Mouse (Mus musculus): ENCODE measurements around the gene Edn1. TPM values are rescaled to one million over a fixed set of nuclear protein-coding genes. Genes with fewer than 3 reads are reported as not detected.

Gene Edn1
- polyA plus RNA-seq, 2 experiments = 2.4 to 4.0 TPM

DNA sequence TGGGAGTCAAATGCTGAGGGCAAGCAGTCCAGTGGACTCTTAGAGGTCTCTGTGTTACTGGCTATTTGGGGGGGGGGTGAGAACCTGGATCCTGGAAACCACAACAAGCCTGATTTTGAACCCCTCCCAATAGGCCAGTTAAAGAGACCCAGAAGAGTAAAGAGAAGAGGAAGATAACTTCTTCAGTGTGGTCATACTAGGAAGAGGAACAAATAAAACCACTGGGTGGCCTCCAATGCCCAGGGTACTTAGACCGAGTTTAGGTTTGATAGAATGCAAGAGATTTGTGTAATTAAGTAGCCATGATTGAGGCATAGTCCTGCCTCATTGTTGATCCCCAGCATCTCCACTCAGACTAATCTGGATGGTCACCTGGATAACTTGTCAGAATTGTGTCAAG lies 14.4 kb downstream of the Edn1 start:
- Histone ChIP-seq H3K9ac (ENCODE audit: low read depth, low read length, severe bottlenecking) (no peak overlapping the region), H3K4me3 (replicated peaks; ENCODE audit: low read length) (no peak overlapping the region), H3K36me3 (ENCODE audit: control insufficient read depth, insufficient read depth, low read length) (no peaks in the 10 kb centered on the region), H3K4me1 (ENCODE audit: control insufficient read depth, insufficient read depth, low read length) (no peaks in the 10 kb centered on the region), H3K9me3 (ENCODE audit: control insufficient read depth, low read length) (no peaks in the 10 kb centered on the region), H3K4me2 (replicated peaks; ENCODE audit: low read depth, low read length, severe bottlenecking) (no peak overlapping the region), H3K27me3 (ENCODE audit: control insufficient read depth, insufficient read depth, low read length) (no peaks in the 10 kb centered on the region), H3K27ac (replicated peaks; ENCODE audit: low read depth, low read length) (no peak overlapping the region)
- WGBS = 79% methylated on average over 1 of the region's 1 CpGs
- no peak for DNase-seq (ENCODE audit: low spot score)
- TF ChIP-seq POLR2A (IDR thresholded peaks at IDR 0.05; ENCODE audit: borderline replicate concordance, extremely low read depth, insufficient read depth, insufficient read length) = no peak
- no peak for ATAC-seq (ENCODE audit: low FRiP score, low read depth)

DNA sequence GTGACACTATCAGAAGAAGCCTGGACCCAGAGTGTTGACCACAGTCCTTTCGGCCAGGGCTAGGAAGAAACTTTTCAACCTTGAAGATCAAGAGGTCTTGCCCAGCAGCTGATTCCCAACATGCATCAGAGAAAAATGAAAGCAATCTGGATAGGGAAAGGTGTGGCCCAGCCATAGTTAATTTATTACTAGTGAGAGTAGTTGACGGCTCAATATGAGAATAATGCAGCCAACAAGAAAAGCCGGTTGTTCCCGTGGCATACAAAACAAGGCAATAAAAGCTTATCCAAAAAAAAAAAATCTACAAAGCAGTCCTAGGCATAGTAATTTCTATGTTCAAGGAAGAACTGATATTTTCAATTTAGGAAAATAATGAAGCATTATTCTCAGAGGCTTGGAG lies 16.5 kb downstream of the Edn1 start:
- H3K4me2 ChIP-seq (replicated peaks; ENCODE audit: low read depth, low read length, severe bottlenecking) = no peak overlapping the region
- H3K9me3 ChIP-seq (ENCODE audit: control insufficient read depth, low read length) = no peaks in the 10 kb centered on the region
- H3K4me1 ChIP-seq (ENCODE audit: control insufficient read depth, insufficient read depth, low read length) = no peaks in the 10 kb centered on the region
- DNase-seq (ENCODE audit: low spot score) (peak; percentile 12), ATAC-seq (ENCODE audit: low FRiP score, low read depth) (no peak)
- no peak overlapping the region for H3K4me3 ChIP-seq (replicated peaks; ENCODE audit: low read length)
- 66% methylated on average over 4 of the region's 4 CpGs for WGBS
- H3K27ac ChIP-seq (replicated peaks; ENCODE audit: low read depth, low read length) = no peak overlapping the region
- H3K9ac ChIP-seq (ENCODE audit: low read depth, low read length, severe bottlenecking) = no peak overlapping the region
- TF ChIP-seq POLR2A (IDR thresholded peaks at IDR 0.05; ENCODE audit: borderline replicate concordance, extremely low read depth, insufficient read depth, insufficient read length) = no peak
- no peaks in the 10 kb centered on the region for H3K27me3 ChIP-seq (ENCODE audit: control insufficient read depth, insufficient read depth, low read length)
- H3K36me3 ChIP-seq (ENCODE audit: control insufficient read depth, insufficient read depth, low read length) = no peaks in the 10 kb centered on the region

DNA sequence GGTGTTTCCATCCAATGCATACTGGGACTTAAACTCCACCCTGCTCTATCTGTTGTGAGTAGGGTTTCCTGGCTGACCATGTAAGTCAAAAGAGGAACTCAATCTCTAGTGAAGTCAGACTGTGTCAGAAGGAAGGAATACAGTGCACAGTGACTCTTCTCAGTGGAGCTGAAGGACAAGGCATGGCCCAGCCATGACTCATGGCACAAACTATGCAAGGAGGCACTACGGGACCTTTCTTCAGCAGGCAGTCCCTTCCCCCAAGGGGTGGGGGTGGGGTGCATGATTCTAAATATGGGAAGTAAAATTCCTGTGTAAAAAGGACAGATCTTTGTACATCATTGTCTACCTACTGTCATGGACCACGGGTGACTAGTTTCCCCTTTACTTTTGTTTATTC lies 27.3 kb downstream of the Edn1 start:
- H3K9ac ChIP-seq (ENCODE audit: low read depth, low read length, severe bottlenecking) = no peak overlapping the region
- no peak for TF ChIP-seq POLR2A (IDR thresholded peaks at IDR 0.05; ENCODE audit: borderline replicate concordance, extremely low read depth, insufficient read depth, insufficient read length)
- DNase-seq (ENCODE audit: low spot score) = no peak
- ATAC-seq (ENCODE audit: low FRiP score, low read depth) = no peak
- H3K4me2 ChIP-seq (replicated peaks; ENCODE audit: low read depth, low read length, severe bottlenecking) = no peak overlapping the region
- WGBS = 85% methylated on average over 2 of the region's 2 CpGs
- no peaks in the 10 kb centered on the region for H3K36me3 ChIP-seq (ENCODE audit: control insufficient read depth, insufficient read depth, low read length)
- no peak overlapping the region for H3K4me3 ChIP-seq (replicated peaks; ENCODE audit: low read length)
- no peaks in the 10 kb centered on the region for H3K4me1 ChIP-seq (ENCODE audit: control insufficient read depth, insufficient read depth, low read length)
- H3K9me3 ChIP-seq (ENCODE audit: control insufficient read depth, low read length) = no peaks in the 10 kb centered on the region
- H3K27ac ChIP-seq (replicated peaks; ENCODE audit: low read depth, low read length) = no peak overlapping the region
- no peaks in the 10 kb centered on the region for H3K27me3 ChIP-seq (ENCODE audit: control insufficient read depth, insufficient read depth, low read length)

DNA sequence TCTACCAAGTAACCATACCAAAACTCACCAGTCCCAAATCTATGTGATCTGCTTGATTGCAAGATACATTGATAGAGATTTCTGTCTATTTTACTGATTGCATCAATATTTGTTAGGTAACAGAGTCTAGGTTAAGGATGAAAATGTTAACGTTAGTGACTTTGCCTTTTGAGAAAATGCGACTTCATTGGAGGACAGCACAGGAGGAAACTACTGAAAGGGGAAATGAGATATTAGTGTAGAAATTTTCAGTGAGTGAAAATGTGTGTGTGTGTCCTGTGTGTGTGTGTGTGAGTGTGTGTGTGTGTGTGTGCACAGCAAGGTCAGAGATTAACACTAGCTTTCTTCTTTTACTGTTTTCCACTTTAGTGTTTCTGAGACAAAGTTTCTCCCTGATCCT lies 29.8 kb downstream of the Edn1 start:
- H3K4me3 ChIP-seq (replicated peaks; ENCODE audit: low read length) = no peak overlapping the region
- no peak overlapping the region for H3K27ac ChIP-seq (replicated peaks; ENCODE audit: low read depth, low read length)

DNA sequence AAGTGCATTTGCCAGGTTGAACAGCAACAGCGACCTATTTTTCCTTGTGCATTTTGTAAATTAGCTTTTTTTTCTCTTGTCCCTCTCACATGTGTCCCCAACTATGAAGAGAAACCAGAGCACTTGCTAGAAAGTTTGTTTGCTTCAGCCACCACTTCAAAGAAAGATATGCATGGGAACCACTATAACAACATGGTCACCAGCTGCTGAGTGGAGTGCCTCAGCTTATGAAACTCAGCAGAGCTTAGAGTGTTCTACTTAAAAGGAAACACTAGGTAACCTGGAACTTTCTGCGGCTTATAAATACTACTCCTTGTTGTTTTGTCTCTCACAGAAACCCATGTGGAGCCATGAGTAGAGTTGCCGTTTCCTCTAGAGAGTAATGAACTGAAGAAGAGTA lies 33.7 kb downstream of the Edn1 start:
- TF ChIP-seq POLR2A (IDR thresholded peaks at IDR 0.05; ENCODE audit: borderline replicate concordance, extremely low read depth, insufficient read depth, insufficient read length) = no peak
- ATAC-seq (ENCODE audit: low FRiP score, low read depth) = no peak
- Histone ChIP-seq H3K36me3 (ENCODE audit: control insufficient read depth, insufficient read depth, low read length) (no peaks in the 10 kb centered on the region), H3K9me3 (ENCODE audit: control insufficient read depth, low read length) (no peaks in the 10 kb centered on the region), H3K9ac (ENCODE audit: low read depth, low read length, severe bottlenecking) (no peak overlapping the region), H3K4me2 (replicated peaks; ENCODE audit: low read depth, low read length, severe bottlenecking) (no peak overlapping the region), H3K4me3 (replicated peaks; ENCODE audit: low read length) (no peak overlapping the region), H3K27ac (replicated peaks; ENCODE audit: low read depth, low read length) (no peak overlapping the region), H3K4me1 (ENCODE audit: control insufficient read depth, insufficient read depth, low read length) (no peaks in the 10 kb centered on the region), H3K27me3 (ENCODE audit: control insufficient read depth, insufficient read depth, low read length) (no peaks in the 10 kb centered on the region)
- 84% methylated on average over 3 of the region's 3 CpGs for WGBS
- no peak for DNase-seq (ENCODE audit: low spot score)

More for the DNA sequence above, 29.8 kb downstream of the Edn1 start:
- H3K4me2 ChIP-seq (replicated peaks; ENCODE audit: low read depth, low read length, severe bottlenecking) = no peak overlapping the region
- DNase-seq (ENCODE audit: low spot score) = no peak
- WGBS = 89% methylated on average over 2 of the region's 2 CpGs
- H3K36me3 ChIP-seq (ENCODE audit: control insufficient read depth, insufficient read depth, low read length) = no peaks in the 10 kb centered on the region
- no peak for ATAC-seq (ENCODE audit: low FRiP score, low read depth)
- H3K9me3 ChIP-seq (ENCODE audit: control insufficient read depth, low read length) = no peaks in the 10 kb centered on the region
- no peak for TF ChIP-seq POLR2A (IDR thresholded peaks at IDR 0.05; ENCODE audit: borderline replicate concordance, extremely low read depth, insufficient read depth, insufficient read length)
- H3K9ac ChIP-seq (ENCODE audit: low read depth, low read length, severe bottlenecking) = no peak overlapping the region
- no peaks in the 10 kb centered on the region for H3K4me1 ChIP-seq (ENCODE audit: control insufficient read depth, insufficient read depth, low read length)
- H3K27me3 ChIP-seq (ENCODE audit: control insufficient read depth, insufficient read depth, low read length) = no peaks in the 10 kb centered on the region

DNA sequence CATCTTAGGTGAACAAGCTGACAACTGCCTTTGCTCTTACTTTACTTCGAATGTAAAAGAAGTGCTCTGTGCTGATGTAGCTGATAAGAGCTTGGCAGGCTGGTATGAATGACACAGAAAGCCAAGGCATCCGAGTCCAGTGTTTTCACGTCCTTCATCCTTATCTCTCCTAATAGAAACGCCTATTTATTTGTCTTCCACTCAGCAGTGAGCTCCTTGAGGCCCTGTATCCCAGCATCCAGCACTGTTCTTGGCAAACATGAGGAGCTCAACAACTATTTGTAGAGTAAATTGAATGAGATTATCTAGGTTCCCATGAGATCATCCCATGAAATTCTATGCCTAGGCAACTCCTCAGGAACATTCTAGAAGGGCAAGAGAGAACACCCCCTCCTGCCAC lies 35.1 kb downstream of the Edn1 start:
- Histone ChIP-seq H3K27me3 (ENCODE audit: control insufficient read depth, insufficient read depth, low read length) (no peaks in the 10 kb centered on the region), H3K27ac (replicated peaks; ENCODE audit: low read depth, low read length) (no peak overlapping the region), H3K9me3 (ENCODE audit: control insufficient read depth, low read length) (no peaks in the 10 kb centered on the region), H3K36me3 (ENCODE audit: control insufficient read depth, insufficient read depth, low read length) (no peaks in the 10 kb centered on the region), H3K4me1 (ENCODE audit: control insufficient read depth, insufficient read depth, low read length) (no peaks in the 10 kb centered on the region), H3K9ac (ENCODE audit: low read depth, low read length, severe bottlenecking) (no peak overlapping the region), H3K4me2 (replicated peaks; ENCODE audit: low read depth, low read length, severe bottlenecking) (no peak overlapping the region), H3K4me3 (replicated peaks; ENCODE audit: low read length) (no peak overlapping the region)
- WGBS = 78% methylated on average over 4 of the region's 4 CpGs
- no peak for ATAC-seq (ENCODE audit: low FRiP score, low read depth)
- no peak for DNase-seq (ENCODE audit: low spot score)
- no peak for TF ChIP-seq POLR2A (IDR thresholded peaks at IDR 0.05; ENCODE audit: borderline replicate concordance, extremely low read depth, insufficient read depth, insufficient read length)
